ENCODE assay signal across 11 mouse cellular contexts in genomic region chr19:42539414-42540189, GRCm38 (mm10). TPM values are rescaled to one million over a fixed set of nuclear protein-coding genes. Genes with fewer than 3 reads are reported as not detected.
DNase-seq lines count a peak whose midpoint lies in the region; ATAC-seq and TF ChIP-seq lines count a peak whose summit lies in the region.
"Had no signal": no experiment of that assay in that cellular context is flagged by ENCODE, and none has a peak within 500 bp of the region (broad histone marks: within the 10 kb centered on the region; RNA-seq: fewer than 3 reads in every experiment).

No protein-coding gene starts in this region.

- H3K4me1 ChIP-seq in embryonic fibroblast, embryonic 13.5 days (ENCODE audit: control insufficient read depth, insufficient read depth, low read length) = peaks cover 26% of the 10 kb centered on the region
- peaks cover 11% of the 10 kb centered on the region; the same call in 1 of the 2 replicates for H3K4me1 ChIP-seq in lung, embryonic 15.5 days
- H3K4me1 ChIP-seq: stomach, embryonic 15.5 days had no signal

- H3K9me3 ChIP-seq in lung, embryonic 15.5 days = no peaks in the 10 kb centered on the region
- H3K9me3 ChIP-seq: heart, embryonic 13.5 days; stomach, embryonic 15.5 days had no signal

- H3K27ac ChIP-seq in embryonic fibroblast, embryonic 13.5 days (ENCODE audit: insufficient read depth, low read length) = peak overlapping the region; percentile 80
- peak overlapping the region; percentile 24; the same call in 1 of the 2 replicates for H3K27ac ChIP-seq in lung, embryonic 15.5 days
- H3K27ac ChIP-seq: heart, embryonic 13.5 days; stomach, embryonic 15.5 days had no signal

- TF ChIP-seq POLR2A in embryonic fibroblast, embryonic 13.5 days (IDR thresholded peaks at IDR 0.05; ENCODE audit: low read depth, low read length) = no peak

- no peak overlapping the region for H3K4me3 ChIP-seq in embryonic fibroblast, embryonic 13.5 days (ENCODE audit: insufficient read depth, low read length)
- H3K4me3 ChIP-seq in lung, embryonic 15.5 days = no peak overlapping the region
- H3K4me3 ChIP-seq: heart, embryonic 13.5 days; stomach, embryonic 15.5 days had no signal

- no peak overlapping the region for H3K9ac ChIP-seq in lung, embryonic 15.5 days
- H3K9ac ChIP-seq: heart, embryonic 13.5 days; stomach, embryonic 15.5 days had no signal

- peak; percentile 44 for DNase-seq in gastrocnemius, adult 18-20 months (ENCODE audit: low spot score)
- DNase-seq in gastrocnemius, adult 8-10 months (ENCODE audit: low spot score in 2 of 2) = no peak
- peak; percentile 80 for DNase-seq in 3T3-L1 (ENCODE audit: low read depth, low spot score)
- DNase-seq in right cerebral cortex, adult 2 months (ENCODE audit: low spot score in 2 of 2) = no peak
- no peak for DNase-seq in urinary bladder, postnatal 14 days (ENCODE audit: low spot score)
- no peak for DNase-seq in left cerebral cortex, adult 8-10 months (ENCODE audit: low spot score in 2 of 2)

- ATAC-seq in lung, embryonic 15.5 days (ENCODE audit: borderline replicate concordance, extremely low read depth, low FRiP score, low TSS enrichment) = peak; percentile 55; the same call in 1 of the 2 replicates

- no peak overlapping the region; the same call in 1 of the 2 replicates for H3K4me2 ChIP-seq in lung, embryonic 15.5 days
- H3K4me2 ChIP-seq: heart, embryonic 13.5 days; stomach, embryonic 15.5 days had no signal

- no peak for TF ChIP-seq CTCF in embryonic fibroblast, embryonic 13.5 days (IDR thresholded peaks at IDR 0.05; ENCODE audit: borderline replicate concordance, insufficient read depth, low read length)

- H3K36me3 ChIP-seq in lung, embryonic 15.5 days = no peaks in the 10 kb centered on the region
- H3K36me3 ChIP-seq: heart, embryonic 13.5 days; stomach, embryonic 15.5 days had no signal

- no peaks in the 10 kb centered on the region for H3K27me3 ChIP-seq in lung, embryonic 15.5 days
- H3K27me3 ChIP-seq: CH12.LX; heart, embryonic 13.5 days; stomach, embryonic 15.5 days had no signal

- 37% methylated on average over 7 of the region's 7 CpGs for WGBS in lung, embryonic 15.5 days

RNA-seq across cellular contexts. Expression of gene R3hcc1l, which starts 21.0 kb away (rescaled TPM):
- 10 to 100 TPM; 12.1 to 12.3 TPM for total RNA-seq in gastrocnemius, adult 18-20 months (2021)
- 10 to 100 TPM; 11.2 to 15.9 (median 13.3) TPM for total RNA-seq in gastrocnemius, adult 8-10 months (2022)
- 21.1 and 31.8 TPM in 2 replicates for polyA plus RNA-seq in embryonic fibroblast, embryonic 13.5 days (2011; ENCODE audit: insufficient read length, low read depth, missing spikeins)
- polyA plus RNA-seq in lung, embryonic 15.5 days (2015; fragmentation: Nextera tagmentation; extraction: Ambion mirVana) = 19.9 and 23.3 TPM in 2 replicates
- total RNA-seq in left cerebral cortex, adult 8-10 months (2022) = 10 to 100 TPM; 23.9 to 35.7 (median 32.9) TPM

Comparison
In these comparisons a context has a peak if more than half of its experiments do, and no peak if none do; other contexts are left out.
1. DNase-seq: peak in gastrocnemius, adult 18-20 months (single experiment) and 3T3-L1 (single experiment); none in gastrocnemius, adult 8-10 months (0 of 2), right cerebral cortex, adult 2 months (0 of 2), urinary bladder, postnatal 14 days (single experiment) and left cerebral cortex, adult 8-10 months (0 of 2).